14 mouse cellular contexts compared by ENCODE assay signal in the genomic region with DNA sequence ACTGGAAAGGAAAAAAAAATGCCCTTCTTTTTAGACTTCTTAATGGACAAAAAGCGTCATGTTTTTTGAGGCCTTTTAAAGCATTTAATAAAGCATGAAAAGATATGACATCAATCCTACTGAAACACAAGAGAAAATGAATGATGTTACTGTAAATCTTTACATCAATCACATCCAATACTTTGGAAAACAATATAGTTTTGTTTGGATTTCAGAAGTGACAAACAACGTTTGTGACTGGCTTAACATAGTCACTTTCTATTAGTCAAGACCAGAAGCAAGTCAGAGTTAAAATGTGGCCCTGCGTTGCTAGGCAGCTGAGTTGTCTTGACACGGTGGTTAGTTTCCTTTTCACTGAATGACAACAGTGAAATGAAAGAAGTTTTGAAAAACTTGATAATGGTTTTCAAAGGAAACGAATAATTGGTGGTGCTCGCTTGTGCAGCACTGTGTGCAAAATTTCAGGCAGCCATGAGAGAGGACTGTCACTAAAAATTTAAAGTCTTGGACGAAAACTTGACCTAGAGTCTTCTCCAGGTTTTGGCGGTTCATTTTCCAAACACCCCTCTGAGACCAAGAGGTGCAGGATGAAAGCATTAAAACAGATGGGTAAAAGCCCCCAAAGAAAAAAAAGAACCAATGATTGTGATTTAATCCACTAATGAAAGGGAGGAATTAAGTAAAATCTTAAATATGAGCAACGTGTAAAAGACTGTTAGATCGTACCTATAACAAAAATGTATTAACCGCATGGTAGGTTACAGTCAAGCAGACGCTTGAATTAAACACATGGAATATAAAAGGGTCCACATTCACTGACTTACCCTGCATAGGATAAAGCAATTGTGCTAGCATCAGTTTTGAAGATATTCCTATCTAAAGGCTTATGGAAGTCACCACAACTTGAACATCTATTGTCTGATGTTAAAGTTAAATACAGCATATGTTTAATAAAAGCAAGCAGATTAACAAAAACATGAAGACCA.
A peak's percentile ranks its signal among the peaks of the same experiment; 100 is the strongest.
DNase-seq lines count a peak whose midpoint lies in the region; ATAC-seq and TF ChIP-seq lines count a peak whose summit lies in the region.
"Had no signal": no experiment of that assay in that cellular context is flagged by ENCODE, and none has a peak within 500 bp of the region (broad histone marks: within the 10 kb centered on the region; RNA-seq: fewer than 3 reads in every experiment).

No protein-coding gene starts in this region.

- no peak for TF ChIP-seq CTCF in hindbrain, postnatal 0 days (IDR thresholded peaks at IDR 0.05; ENCODE audit: low read depth)

- no peaks in the 10 kb centered on the region for H3K27me3 ChIP-seq in neural tube, embryonic 11.5 days (ENCODE audit: control insufficient read depth, insufficient read depth, low read length)
- H3K27me3 ChIP-seq in forebrain, embryonic 11.5 days (ENCODE audit: control insufficient read depth, insufficient read depth, low read length) = peaks cover 2% of the 10 kb centered on the region; the same call in 1 of the 2 replicates
- no peaks in the 10 kb centered on the region for H3K27me3 ChIP-seq in hindbrain, postnatal 0 days (ENCODE audit: insufficient read depth, low read length)
- H3K27me3 ChIP-seq: embryonic facial prominence, embryonic 12.5 days; limb, embryonic 12.5 days; megakaryocyte, embryonic 14.5 days had no signal

- 41% methylated on average over 12 of the region's 12 CpGs for whole genome bisulfite sequencing in neural tube, embryonic 11.5 days
- 21% methylated on average over 12 of the region's 12 CpGs for WGBS in forebrain, embryonic 11.5 days
- 24% methylated on average over 12 of the region's 12 CpGs for WGBS in hindbrain, postnatal 0 days

- no peak overlapping the region for H3K9ac ChIP-seq in neural tube, embryonic 11.5 days (ENCODE audit: low read length)
- no peak overlapping the region for H3K9ac ChIP-seq in forebrain, embryonic 11.5 days (ENCODE audit: low read length)
- peak overlapping the region; percentile 30; the same call in 1 of the 2 replicates for H3K9ac ChIP-seq in hindbrain, postnatal 0 days (replicated peaks; ENCODE audit: low read length)
- H3K9ac ChIP-seq: embryonic facial prominence, embryonic 12.5 days; limb, embryonic 12.5 days had no signal

- H3K36me3 ChIP-seq in neural tube, embryonic 11.5 days (ENCODE audit: control insufficient read depth, insufficient read depth, low read length) = no peaks in the 10 kb centered on the region
- H3K36me3 ChIP-seq in forebrain, embryonic 11.5 days (ENCODE audit: control insufficient read depth, insufficient read depth, low read length) = no peaks in the 10 kb centered on the region
- no peaks in the 10 kb centered on the region for H3K36me3 ChIP-seq in hindbrain, postnatal 0 days (ENCODE audit: insufficient read depth, low read length)
- H3K36me3 ChIP-seq: embryonic facial prominence, embryonic 12.5 days; limb, embryonic 12.5 days had no signal

- ATAC-seq in neural tube, embryonic 11.5 days (ENCODE audit: insufficient read depth, low FRiP score, low TSS enrichment) = peak; percentile 70
- ATAC-seq in forebrain, embryonic 11.5 days (replicated peaks; ENCODE audit: low FRiP score) = peak; percentile 24
- peak; percentile 18; the same call in 1 of the 2 replicates for ATAC-seq in hindbrain, postnatal 0 days

- H3K4me2 ChIP-seq in neural tube, embryonic 11.5 days (ENCODE audit: low read depth) = no peak overlapping the region
- H3K4me2 ChIP-seq in forebrain, embryonic 11.5 days (ENCODE audit: low read depth, low read length, severe bottlenecking) = peak overlapping the region; percentile 31
- peak overlapping the region; percentile 44 for H3K4me2 ChIP-seq in hindbrain, postnatal 0 days (ENCODE audit: low read depth, low read length)
- H3K4me2 ChIP-seq: embryonic facial prominence, embryonic 12.5 days; limb, embryonic 12.5 days had no signal

- H3K4me3 ChIP-seq in neural tube, embryonic 11.5 days (ENCODE audit: low read depth, low read length) = no peak overlapping the region
- no peak overlapping the region for H3K4me3 ChIP-seq in forebrain, embryonic 11.5 days (ENCODE audit: low read depth, low read length)
- 0 out of 2 replicates have a peak overlapping the region, but pooled peaks have one; percentile 7 for H3K4me3 ChIP-seq in hindbrain, postnatal 0 days (ENCODE audit: low read length)
- H3K4me3 ChIP-seq: embryonic facial prominence, embryonic 12.5 days; limb, embryonic 12.5 days; megakaryocyte, embryonic 14.5 days had no signal

- H3K4me1 ChIP-seq in neural tube, embryonic 11.5 days (ENCODE audit: control insufficient read depth, insufficient read depth, low read length) = no peaks in the 10 kb centered on the region; the same call in 1 of the 2 replicates
- H3K4me1 ChIP-seq in forebrain, embryonic 11.5 days (replicated peaks; ENCODE audit: control insufficient read depth, insufficient read depth, low read length) = peaks cover 9% of the 10 kb centered on the region; the same call in 1 of the 2 replicates
- H3K4me1 ChIP-seq in hindbrain, postnatal 0 days (ENCODE audit: insufficient read depth, low read length) = no peaks in the 10 kb centered on the region
- H3K4me1 ChIP-seq: embryonic facial prominence, embryonic 12.5 days; limb, embryonic 12.5 days; megakaryocyte, embryonic 14.5 days had no signal

- peak; percentile 64 for DNase-seq in neural tube, embryonic 11.5 days (ENCODE audit: low spot score)
- DNase-seq in neural tube, embryonic 10.5 days (ENCODE audit: extremely low spot score, low spot score) = no peak
- no peak for DNase-seq in forebrain, embryonic 11.5 days (ENCODE audit: low spot score)
- peak; percentile 72 for DNase-seq in hindbrain, postnatal 0 days (ENCODE audit: low spot score)
- no peak for DNase-seq in heart, postnatal 25 days (ENCODE audit: low spot score)
- no peak for DNase-seq in spleen, postnatal 14 days (ENCODE audit: low spot score in 2 of 2)
- DNase-seq in frontal cortex, adult 2 months (ENCODE audit: extremely low spot score in 1 of 2, low spot score in 1 of 2) = no peak
- DNase-seq: adrenal gland, postnatal 36 days; kidney, adult 11 months; lung, adult 18-20 months; thymus, postnatal 25 days had no signal

- no peak overlapping the region for H3K27ac ChIP-seq in neural tube, embryonic 11.5 days (ENCODE audit: low read depth, low read length)
- H3K27ac ChIP-seq in forebrain, embryonic 11.5 days (ENCODE audit: low read depth, low read length) = peak overlapping the region; percentile 81; the same call in 1 of the 2 replicates
- peak overlapping the region; percentile 73 for H3K27ac ChIP-seq in hindbrain, postnatal 0 days
- H3K27ac ChIP-seq: embryonic facial prominence, embryonic 12.5 days; limb, embryonic 12.5 days had no signal

- intact Hi-C loops in heart, postnatal 25 days (cut with DNase I) = no loop called here

- no peaks in the 10 kb centered on the region for H3K9me3 ChIP-seq in neural tube, embryonic 11.5 days (ENCODE audit: control insufficient read depth, low read length)
- H3K9me3 ChIP-seq in forebrain, embryonic 11.5 days (ENCODE audit: control insufficient read depth, low read length) = no peaks in the 10 kb centered on the region
- H3K9me3 ChIP-seq in hindbrain, postnatal 0 days (ENCODE audit: low read length) = no peaks in the 10 kb centered on the region
- H3K9me3 ChIP-seq: embryonic facial prominence, embryonic 12.5 days; limb, embryonic 12.5 days; megakaryocyte, embryonic 14.5 days had no signal

Comparison
In these comparisons a context has a peak if more than half of its experiments do, and no peak if none do; other contexts are left out.
1. DNase-seq: peak in neural tube, embryonic 11.5 days (single experiment) and hindbrain, postnatal 0 days (single experiment); none in neural tube, embryonic 10.5 days (single experiment), forebrain, embryonic 11.5 days (single experiment), heart, postnatal 25 days (single experiment), spleen, postnatal 14 days (0 of 2) and frontal cortex, adult 2 months (0 of 2).
2. ATAC-seq: peak in every context shown above with its lines; median percentile 70 in neural tube, embryonic 11.5 days; 24 in forebrain, embryonic 11.5 days; 18 in hindbrain, postnatal 0 days.